Mouse (Mus musculus) mouse embryonic stem cell (cell line): ENCODE measurements at regions not wholly inside any gene's neighbourhood (a gene's known extent, or its start where the extent isn't known, plus 50 kb on each side); places are given as distances from the start of the nearest gene placed in this dataset.

Source experiments
- in situ Hi-C, 2 experiments: fragments of 300-500 bp; cut with MboI; formaldehyde crosslinking; loops; 1 replicate in 1 of 2; 3 replicates in 1 of 2; pipeline ENCODE4 v1.14.3; 2019 to 2020; ENCODE audit warnings: low sequenced_read_pairs in 2 of 2, low pct_unique_long_range_greater_than_20kb in 1 of 2, mixed read lengths in 1 of 2; ENCODE audit not compliant: unreplicated experiment in 1 of 2

GRCm38 (mm10) chr3:31603237-31603636 is 293.1 kb upstream of the Slc7a14 start:
- in situ Hi-C loops = loop anchor here (10.0 kb wide), 1 partner anchor 458 kb away; the partner anchor contains the start of gene Cldn11 (in 2 of the 2)

GRCm38 (mm10) chr3:31596581-31596980 is 286.4 kb upstream of the Slc7a14 start:
- in situ Hi-C loops = loop anchor here in 1 of 2 experiments (10.0 kb wide), 1 partner anchor 432 kb away; no protein-coding TSS in a partner anchor

GRCm38 (mm10) chr3:31585971-31586370 is 275.8 kb upstream of the Slc7a14 start:
- in situ Hi-C loops = no loop called here

- in situ Hi-C loops = no loop called here
These were observed 263.7 kb upstream of the Slc7a14 start for GRCm38 (mm10) chr3:31573849-31574248.
